Mouse (Mus musculus): ENCODE measurements at regions not wholly inside any gene's neighbourhood (a gene's known extent, or its start where the extent isn't known, plus 50 kb on each side); places are given as distances from the start of the nearest gene placed in this dataset.

DNA sequence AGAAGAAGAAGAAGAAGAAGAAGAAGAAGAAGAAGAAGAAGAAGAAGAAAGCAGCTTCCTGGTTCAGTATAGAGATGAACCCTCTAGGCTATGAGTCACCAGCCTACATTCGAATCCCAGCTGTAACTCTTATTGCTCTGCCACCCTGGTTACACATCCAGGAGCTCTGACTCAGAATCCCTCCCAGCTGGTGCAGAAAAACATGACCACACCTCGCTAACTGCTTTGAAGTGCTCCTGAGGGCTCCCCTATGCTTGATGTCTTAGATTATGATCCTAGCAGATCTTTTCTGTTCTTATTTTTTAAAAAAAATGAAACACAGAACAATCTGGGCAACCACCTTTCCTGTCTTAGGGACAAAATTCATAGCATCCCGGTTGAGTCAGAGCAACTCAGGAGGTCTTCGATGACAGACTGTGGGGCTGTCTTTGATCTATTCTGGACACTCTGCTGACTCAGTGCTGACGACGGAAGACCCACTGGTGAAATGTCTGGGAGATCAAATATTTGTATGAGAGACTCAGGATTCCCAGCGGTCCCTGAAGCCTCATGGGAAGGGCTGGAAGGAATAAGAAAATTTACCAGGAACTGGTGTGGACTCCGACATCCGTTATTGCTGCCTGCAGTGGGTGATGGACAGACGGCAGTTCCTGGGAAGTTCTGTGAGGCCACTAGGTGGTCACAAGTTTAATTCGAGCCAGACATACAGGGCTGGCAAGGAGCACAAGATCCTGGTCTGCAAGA lies 100.0 kb upstream of the Zfp217 start:
- H3K79me2 ChIP-seq (replicated peaks; ENCODE audit: control insufficient read depth, insufficient read depth, low read length): no peaks in the 10 kb centered on the region
- 26% methylated on average over 11 of the region's 11 CpGs for WGBS

DNA sequence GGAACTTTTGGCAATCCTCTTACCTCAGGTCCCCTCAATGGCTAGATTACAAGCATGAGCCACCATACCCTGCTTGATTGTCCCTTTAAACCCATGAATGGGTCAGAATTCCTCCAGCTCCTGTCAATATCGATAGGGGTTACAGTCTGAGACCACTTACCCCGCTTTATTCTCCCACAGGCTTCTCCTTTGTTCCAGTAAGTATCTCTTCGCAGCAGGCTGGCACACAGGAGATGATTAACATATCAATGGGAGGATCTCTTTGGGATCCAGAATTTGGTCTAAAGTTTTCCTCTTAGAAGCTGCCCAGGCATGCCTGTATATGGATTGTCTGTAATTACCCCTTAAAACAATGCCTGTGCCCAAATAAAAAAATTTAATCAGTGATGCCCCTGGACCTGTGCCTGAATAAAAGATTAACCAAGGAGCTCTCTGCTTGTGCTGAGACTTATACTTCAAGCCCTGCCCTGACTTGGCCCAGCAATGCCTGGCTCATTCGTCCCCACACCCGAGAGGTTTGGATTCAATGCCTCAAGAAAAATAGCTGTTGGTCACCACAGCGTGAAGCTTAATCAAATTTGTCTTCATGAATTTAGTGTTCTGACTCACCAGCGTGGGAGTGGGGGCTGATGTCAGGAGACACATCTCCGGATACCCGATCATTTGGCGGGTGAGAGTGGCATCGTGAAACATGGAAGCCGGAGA lies 97.9 kb upstream of the Zfp217 start:
- Histone ChIP-seq H3K9ac (ENCODE audit: low read depth, low read length) (no peak overlapping the region), H3K4me3 (no peak overlapping the region), H3K79me2 (replicated peaks; ENCODE audit: control insufficient read depth, insufficient read depth, low read length) (no peaks in the 10 kb centered on the region), H3K27ac (no peak overlapping the region), H3K36me3 (ENCODE audit: control insufficient read depth, insufficient read depth, low read length) (no peaks in the 10 kb centered on the region), H3K27me3 (ENCODE audit: control insufficient read depth, insufficient read depth, low read length) (no peaks in the 10 kb centered on the region), H3K4me1 (ENCODE audit: control insufficient read depth, insufficient read depth, low read length) (no peaks in the 10 kb centered on the region)
- no peak for TF ChIP-seq CTCF (IDR thresholded peaks at IDR 0.05)
- TF ChIP-seq POLR2A (IDR thresholded peaks at IDR 0.05; ENCODE audit: insufficient read depth, low read depth, low read length): no peak
- no peak for TF ChIP-seq EP300 (IDR thresholded peaks at IDR 0.05; ENCODE audit: insufficient read depth, low read depth, low read length)
- no peak for DNase-seq
- intact Hi-C loops (cut with DNase I): no loop called here
- WGBS: 63% methylated on average over 12 of the region's 12 CpGs

More for the DNA sequence above, 100.0 kb upstream of the Zfp217 start:
- Histone ChIP-seq H3K4me3 (no peak overlapping the region), H3K27me3 (ENCODE audit: control insufficient read depth, insufficient read depth, low read length) (no peaks in the 10 kb centered on the region), H3K9ac (ENCODE audit: low read depth, low read length) (no peak overlapping the region), H3K27ac (no peak overlapping the region), H3K36me3 (ENCODE audit: control insufficient read depth, insufficient read depth, low read length) (no peaks in the 10 kb centered on the region), H3K4me1 (ENCODE audit: control insufficient read depth, insufficient read depth, low read length) (no peaks in the 10 kb centered on the region)
- intact Hi-C loops (cut with DNase I): no loop called here
- TF ChIP-seq POLR2A (IDR thresholded peaks at IDR 0.05; ENCODE audit: insufficient read depth, low read depth, low read length): no peak
- DNase-seq: no peak

DNA sequence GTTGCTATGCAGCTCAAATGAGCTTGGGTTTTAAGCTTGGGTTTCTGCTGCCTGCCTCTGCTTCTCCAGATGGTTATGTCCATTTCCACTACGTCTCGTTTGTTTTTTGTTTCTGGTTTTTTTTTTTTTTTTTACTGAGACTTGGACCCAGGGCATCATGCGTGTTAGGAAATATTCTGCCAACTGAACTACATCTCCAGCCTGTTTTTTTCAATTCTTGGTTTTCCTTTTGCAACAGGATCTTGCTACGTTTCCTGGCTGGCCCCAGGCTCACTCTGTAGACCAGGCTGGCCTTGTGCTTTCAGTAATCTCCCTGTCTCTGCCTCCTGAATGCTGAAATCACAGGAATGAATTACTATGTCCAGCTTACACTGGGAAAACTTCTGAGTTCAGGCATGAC lies 96.2 kb upstream of the Zfp217 start:
- intact Hi-C loops (cut with DNase I): no loop called here
- 40% methylated on average over 4 of the region's 4 CpGs for WGBS
- no peaks in the 10 kb centered on the region for H3K36me3 ChIP-seq (ENCODE audit: control insufficient read depth, insufficient read depth, low read length)
- DNase-seq: no peak
- TF ChIP-seq POLR2A (IDR thresholded peaks at IDR 0.05; ENCODE audit: insufficient read depth, low read depth, low read length) (no peak), CTCF (IDR thresholded peaks at IDR 0.05) (no peak), EP300 (IDR thresholded peaks at IDR 0.05; ENCODE audit: insufficient read depth, low read depth, low read length) (no peak)
- H3K27ac ChIP-seq: no peak overlapping the region
- no peaks in the 10 kb centered on the region for H3K79me2 ChIP-seq (replicated peaks; ENCODE audit: control insufficient read depth, insufficient read depth, low read length)
- H3K9ac ChIP-seq (ENCODE audit: low read depth, low read length): no peak overlapping the region
- H3K27me3 ChIP-seq (ENCODE audit: control insufficient read depth, insufficient read depth, low read length): no peaks in the 10 kb centered on the region
- H3K4me1 ChIP-seq (ENCODE audit: control insufficient read depth, insufficient read depth, low read length): no peaks in the 10 kb centered on the region
- no peak overlapping the region for H3K4me3 ChIP-seq

DNA sequence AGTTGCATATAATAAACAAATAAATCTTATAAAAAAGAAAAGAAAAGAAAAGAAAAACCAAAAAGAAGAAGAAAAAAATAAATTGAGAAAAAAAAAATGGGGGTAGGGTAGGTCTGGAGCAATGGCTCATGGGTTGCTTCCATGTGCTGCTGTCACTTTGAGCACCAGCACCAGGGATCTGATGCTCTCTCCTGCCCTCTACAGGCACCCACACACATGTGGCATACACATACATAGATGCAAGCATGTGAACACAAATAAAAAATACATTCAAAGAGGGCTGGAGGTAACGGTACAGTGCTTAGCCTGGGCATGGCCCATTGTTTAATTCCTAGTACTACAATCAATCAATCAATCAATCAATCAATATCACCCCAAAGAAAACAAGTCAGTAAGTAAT lies 90.1 kb upstream of the Zfp217 start:
- WGBS: 89% methylated on average over 1 of the region's 1 CpGs
- Histone ChIP-seq H3K4me3 (no peak overlapping the region), H3K27ac (no peak overlapping the region), H3K36me3 (ENCODE audit: control insufficient read depth, insufficient read depth, low read length) (no peaks in the 10 kb centered on the region), H3K79me2 (replicated peaks; ENCODE audit: control insufficient read depth, insufficient read depth, low read length) (no peaks in the 10 kb centered on the region), H3K27me3 (ENCODE audit: control insufficient read depth, insufficient read depth, low read length) (no peaks in the 10 kb centered on the region), H3K4me1 (ENCODE audit: control insufficient read depth, insufficient read depth, low read length) (no peaks in the 10 kb centered on the region), H3K9ac (ENCODE audit: low read depth, low read length) (no peak overlapping the region)
- TF ChIP-seq CTCF (IDR thresholded peaks at IDR 0.05) (peak; percentile 61), EP300 (IDR thresholded peaks at IDR 0.05; ENCODE audit: insufficient read depth, low read depth, low read length) (no peak)
- intact Hi-C loops (cut with DNase I): no loop called here
- no peak for DNase-seq

DNA sequence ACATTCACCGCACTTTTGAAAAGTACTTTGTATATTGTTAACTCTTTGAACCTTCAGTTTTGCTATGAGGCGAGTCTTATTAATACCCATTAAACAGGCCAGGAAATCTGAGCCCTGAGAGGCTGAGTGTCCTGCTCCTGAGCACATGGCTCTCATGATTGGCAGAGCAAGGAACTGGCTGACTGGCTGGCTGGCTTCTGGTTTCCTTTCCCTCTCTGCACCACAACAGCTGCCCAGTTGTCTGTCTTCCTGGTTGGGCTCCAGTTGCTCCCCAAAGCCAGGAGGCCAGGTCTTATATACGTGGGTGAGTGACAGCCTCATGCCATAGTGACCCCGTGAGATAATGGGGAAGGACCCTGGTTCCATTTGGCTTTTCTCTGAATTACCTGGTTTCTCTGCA lies 85.5 kb upstream of the Zfp217 start:
- 66% methylated on average over 4 of the region's 4 CpGs for WGBS
- no peak overlapping the region for H3K4me3 ChIP-seq
- no peak overlapping the region for H3K9ac ChIP-seq (ENCODE audit: low read depth, low read length)
- intact Hi-C loops (cut with DNase I): no loop called here
- no peaks in the 10 kb centered on the region for H3K36me3 ChIP-seq (ENCODE audit: control insufficient read depth, insufficient read depth, low read length)
- no peaks in the 10 kb centered on the region for H3K4me1 ChIP-seq (ENCODE audit: control insufficient read depth, insufficient read depth, low read length)
- H3K27ac ChIP-seq: no peak overlapping the region
- no peaks in the 10 kb centered on the region for H3K27me3 ChIP-seq (ENCODE audit: control insufficient read depth, insufficient read depth, low read length)
- DNase-seq: no peak
- no peak for TF ChIP-seq EP300 (IDR thresholded peaks at IDR 0.05; ENCODE audit: insufficient read depth, low read depth, low read length)
- TF ChIP-seq CTCF (IDR thresholded peaks at IDR 0.05): no peak
- TF ChIP-seq POLR2A (IDR thresholded peaks at IDR 0.05; ENCODE audit: insufficient read depth, low read depth, low read length): no peak
- H3K79me2 ChIP-seq (replicated peaks; ENCODE audit: control insufficient read depth, insufficient read depth, low read length): no peaks in the 10 kb centered on the region

DNA sequence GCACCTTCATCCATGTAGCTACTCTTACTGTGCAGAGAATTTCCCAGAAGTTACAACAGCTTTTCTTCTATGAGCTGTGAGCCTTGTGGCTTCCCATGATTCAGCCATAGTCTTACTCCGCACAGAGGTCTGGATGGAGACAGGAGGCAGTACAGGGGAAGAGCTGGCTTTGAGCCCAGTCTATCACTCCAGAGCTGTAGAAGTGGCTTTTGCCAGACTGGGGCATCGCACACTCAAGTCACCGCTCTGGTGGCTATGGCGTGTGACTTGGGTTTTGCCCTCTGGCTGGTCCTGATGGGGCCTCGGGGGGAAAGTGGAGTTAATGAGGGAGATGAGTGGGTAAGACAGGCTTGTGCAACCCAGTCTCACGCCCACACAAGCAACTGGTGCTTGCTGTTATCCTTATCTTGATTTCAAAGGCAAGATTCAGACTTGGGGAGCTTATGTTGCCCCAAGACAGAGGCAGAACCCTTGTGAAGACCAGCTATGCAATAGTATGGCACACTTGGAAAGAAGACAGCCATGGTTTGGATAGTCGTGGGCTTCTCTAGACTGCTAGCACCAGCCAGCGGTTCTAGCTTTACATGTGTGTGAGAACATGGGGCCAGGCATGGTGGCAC lies 81.7 kb upstream of the Zfp217 start:
- WGBS: 74% methylated on average over 8 of the region's 8 CpGs
- DNase-seq: no peak
- Histone ChIP-seq H3K27me3 (ENCODE audit: control insufficient read depth, insufficient read depth, low read length) (no peaks in the 10 kb centered on the region), H3K27ac (no peak overlapping the region), H3K36me3 (ENCODE audit: control insufficient read depth, insufficient read depth, low read length) (no peaks in the 10 kb centered on the region), H3K4me1 (ENCODE audit: control insufficient read depth, insufficient read depth, low read length) (no peaks in the 10 kb centered on the region), H3K79me2 (replicated peaks; ENCODE audit: control insufficient read depth, insufficient read depth, low read length) (no peaks in the 10 kb centered on the region), H3K4me3 (no peak overlapping the region), H3K9ac (ENCODE audit: low read depth, low read length) (no peak overlapping the region)
- intact Hi-C loops (cut with DNase I): no loop called here
- TF ChIP-seq POLR2A (IDR thresholded peaks at IDR 0.05; ENCODE audit: insufficient read depth, low read depth, low read length) (no peak), CTCF (IDR thresholded peaks at IDR 0.05) (no peak), EP300 (IDR thresholded peaks at IDR 0.05; ENCODE audit: insufficient read depth, low read depth, low read length) (no peak)

Measured in heart, adult 2 months (tissue).